In the genomic region with DNA sequence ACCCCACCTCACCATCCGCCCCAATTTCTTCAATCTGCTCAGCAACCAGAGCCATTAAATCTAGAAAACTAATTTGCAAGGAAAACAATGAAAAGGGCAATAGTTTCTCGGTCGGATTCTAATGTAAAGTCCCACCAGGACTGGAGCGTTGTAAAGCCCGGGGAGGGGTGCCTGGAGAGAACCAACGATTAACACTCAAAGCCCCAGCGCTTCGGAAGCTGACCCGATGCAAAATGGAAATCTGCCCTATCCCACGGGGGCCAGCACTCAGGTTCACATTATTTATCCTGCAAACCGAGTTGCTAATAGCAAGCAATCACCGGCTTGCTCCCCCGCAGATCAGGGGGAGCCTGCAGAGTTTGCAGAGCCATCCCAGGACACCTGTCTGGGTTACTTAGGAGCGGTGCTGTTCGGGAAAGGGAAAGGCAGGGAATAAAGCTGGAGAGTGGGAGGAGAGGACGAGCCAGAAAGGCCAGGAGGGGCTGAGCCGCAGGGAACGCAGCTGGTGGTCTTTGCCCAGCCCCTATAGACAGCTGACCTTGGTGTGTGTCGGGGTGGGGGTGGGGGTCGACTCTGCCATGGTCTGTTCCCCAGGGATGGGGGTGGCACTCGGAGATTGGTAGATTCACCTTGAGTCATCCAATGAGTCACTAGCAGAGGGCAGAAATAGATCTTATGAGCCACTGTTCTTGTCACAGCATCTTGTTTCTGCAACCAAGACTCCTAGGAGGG, we compare ENCODE assay signal across 8 mouse cellular contexts. TPM values are rescaled to one million over a fixed set of nuclear protein-coding genes. Genes with fewer than 3 reads are reported as not detected.
DNase-seq lines count a peak whose midpoint lies in the region; ATAC-seq and TF ChIP-seq lines count a peak whose summit lies in the region.
"Had no signal": no experiment of that assay in that cellular context is flagged by ENCODE, and none has a peak within 500 bp of the region (broad histone marks: within the 10 kb centered on the region; RNA-seq: fewer than 3 reads in every experiment).

No protein-coding gene starts in this region.

- no peak for TF ChIP-seq EP300 in liver, postnatal 0 days (IDR thresholded peaks at IDR 0.05; ENCODE audit: low read depth)

- TF ChIP-seq CTCF in liver, postnatal 0 days (IDR thresholded peaks at IDR 0.05; ENCODE audit: low read depth): no peak
- TF ChIP-seq CTCF in hindbrain, postnatal 0 days (IDR thresholded peaks at IDR 0.05; ENCODE audit: low read depth): no peak

- no peak overlapping the region for H3K9ac ChIP-seq in liver, embryonic 12.5 days
- H3K9ac ChIP-seq in liver, postnatal 0 days (replicated peaks): no peak overlapping the region
- H3K9ac ChIP-seq in hindbrain, postnatal 0 days (replicated peaks; ENCODE audit: low read length): peak overlapping the region; percentile 24; the same call in 1 of the 2 replicates

- H3K27ac ChIP-seq in liver, embryonic 12.5 days: no peak overlapping the region
- H3K27ac ChIP-seq in liver, postnatal 0 days (ENCODE audit: low read depth): no peak overlapping the region
- no peak overlapping the region for H3K27ac ChIP-seq in hindbrain, postnatal 0 days

- no peak overlapping the region for H3K4me3 ChIP-seq in liver, embryonic 12.5 days
- no peak overlapping the region for H3K4me3 ChIP-seq in liver, postnatal 0 days (ENCODE audit: low read depth, low read length)
- H3K4me3 ChIP-seq in hindbrain, postnatal 0 days (ENCODE audit: low read length): no peak overlapping the region
- H3K4me3 ChIP-seq: erythroblast, embryonic 14.5 days had no signal

- 12% methylated on average over 21 of the region's 21 CpGs for WGBS in liver, embryonic 12.5 days (ENCODE audit: insufficient replicate concordance)
- 12% methylated on average over 21 of the region's 21 CpGs for WGBS in liver, postnatal 0 days (ENCODE audit: insufficient replicate concordance)
- 5% methylated on average over 21 of the region's 21 CpGs for WGBS in hindbrain, postnatal 0 days

- no peaks in the 10 kb centered on the region; the same call in 1 of the 2 replicates for H3K4me1 ChIP-seq in liver, embryonic 12.5 days
- no peaks in the 10 kb centered on the region for H3K4me1 ChIP-seq in liver, postnatal 0 days (ENCODE audit: insufficient read depth)
- H3K4me1 ChIP-seq in hindbrain, postnatal 0 days (ENCODE audit: insufficient read depth, low read length): no peaks in the 10 kb centered on the region; the same call in 1 of the 2 replicates

- H3K4me2 ChIP-seq in liver, embryonic 12.5 days: 0 out of 2 replicates have a peak overlapping the region, but pooled peaks have one; percentile 3
- H3K4me2 ChIP-seq in liver, postnatal 0 days (ENCODE audit: low read depth, low read length): no peak overlapping the region
- H3K4me2 ChIP-seq in hindbrain, postnatal 0 days (ENCODE audit: low read depth, low read length): peak overlapping the region; percentile 42

- H3K9me3 ChIP-seq in liver, embryonic 12.5 days (replicated peaks): no peaks in the 10 kb centered on the region
- H3K9me3 ChIP-seq in liver, postnatal 0 days (ENCODE audit: low read length): no peaks in the 10 kb centered on the region
- no peaks in the 10 kb centered on the region for H3K9me3 ChIP-seq in hindbrain, postnatal 0 days (ENCODE audit: low read length)

- H3K27me3 ChIP-seq in liver, embryonic 12.5 days (replicated peaks): peaks cover 29% of the 10 kb centered on the region; the same call in 1 of the 2 replicates
- H3K27me3 ChIP-seq in liver, postnatal 0 days (ENCODE audit: insufficient read depth, low read length): 0 out of 2 replicates have a peak, but pooled peaks cover 3% of the 10 kb centered on the region
- H3K27me3 ChIP-seq in hindbrain, postnatal 0 days (ENCODE audit: insufficient read depth, low read length): no peaks in the 10 kb centered on the region

- no peak for ATAC-seq in liver, embryonic 12.5 days
- no peak for ATAC-seq in liver, postnatal 0 days
- peak; percentile 63 for ATAC-seq in hindbrain, postnatal 0 days

- DNase-seq in liver, postnatal 0 days: no peak
- peak; percentile 20 for DNase-seq in embryo, embryonic 11.5 days (ENCODE audit: low read depth, low spot score)
- peak; percentile 28 for DNase-seq in hindbrain, postnatal 0 days (ENCODE audit: low spot score)
- DNase-seq in neural tube, embryonic 10.5 days (ENCODE audit: extremely low spot score, low spot score): peak; percentile 24
- DNase-seq in thymus, postnatal 25 days: no peak
- DNase-seq in lung, postnatal 4 days: no peak

- H3K36me3 ChIP-seq in liver, embryonic 12.5 days: no peaks in the 10 kb centered on the region
- no peaks in the 10 kb centered on the region for H3K36me3 ChIP-seq in liver, postnatal 0 days (replicated peaks; ENCODE audit: insufficient read depth, low read length)
- no peaks in the 10 kb centered on the region for H3K36me3 ChIP-seq in hindbrain, postnatal 0 days (ENCODE audit: insufficient read depth, low read length)

RNA-seq across cellular contexts. Expression of a gene that starts 37.5 kb away (rescaled TPM):
- polyA plus RNA-seq in liver, embryonic 12.5 days (2016; fragmentation: Nextera tagmentation; extraction: Ambion mirVana): 0.11 TPM in 2 replicates
- 0.18 and 0.20 TPM in 2 replicates for polyA plus RNA-seq in liver, postnatal 0 days (2015; fragmentation: Nextera tagmentation; extraction: Ambion mirVana)
- 0.16 TPM in 1 of 2 replicates, not detected in the other for total RNA-seq in hindbrain, postnatal 0 days (2014; rRNA removed)
- 0.10 and 0.26 TPM in 2 replicates for polyA plus RNA-seq in hindbrain, postnatal 0 days (2015; fragmentation: Nextera tagmentation; extraction: Ambion mirVana)
- polyA plus RNA-seq: erythroblast, embryonic 14.5 days had no signal

RNA-seq across cellular contexts. Expression of a gene that starts 54.4 kb away (rescaled TPM):
- 3.3 and 3.4 TPM in 2 replicates for polyA plus RNA-seq in liver, embryonic 12.5 days (2016; fragmentation: Nextera tagmentation; extraction: Ambion mirVana)
- 2.6 TPM in 2 replicates for polyA plus RNA-seq in liver, postnatal 0 days (2015; fragmentation: Nextera tagmentation; extraction: Ambion mirVana)
- 7.7 and 10.8 TPM in 2 replicates for total RNA-seq in hindbrain, postnatal 0 days (2014; rRNA removed)
- 7.8 and 10.1 TPM in 2 replicates for polyA plus RNA-seq in hindbrain, postnatal 0 days (2015; fragmentation: Nextera tagmentation; extraction: Ambion mirVana)

RNA-seq across cellular contexts. Expression of a gene that starts 55.8 kb away (rescaled TPM):
- not detected in 2 replicates for polyA plus RNA-seq in liver, embryonic 12.5 days (2016; fragmentation: Nextera tagmentation; extraction: Ambion mirVana)
- not detected in 2 replicates for polyA plus RNA-seq in liver, postnatal 0 days (2015; fragmentation: Nextera tagmentation; extraction: Ambion mirVana)
- not detected in 2 replicates for total RNA-seq in hindbrain, postnatal 0 days (2014; rRNA removed)
- not detected in 2 replicates for polyA plus RNA-seq in hindbrain, postnatal 0 days (2015; fragmentation: Nextera tagmentation; extraction: Ambion mirVana)
- polyA plus RNA-seq: erythroblast, embryonic 14.5 days had no signal

Comparison
In these comparisons a context has a peak if more than half of its experiments do, and no peak if none do; other contexts are left out.
1. DNase-seq: peak in embryo, embryonic 11.5 days (single experiment), hindbrain, postnatal 0 days (single experiment) and neural tube, embryonic 10.5 days (single experiment); none in liver, postnatal 0 days (single experiment), thymus, postnatal 25 days (single experiment) and lung, postnatal 4 days (0 of 2).